Mouse (Mus musculus): Measurements from ENCODE around the gene Taf4.

The Taf4 gene

GRCm38 (mm10) chr2:179931741-179932140 is 44.7 kb downstream of the Taf4 start:
- no peak for DNase-seq

- no peak for DNase-seq
These were observed 47.3 kb downstream of the Taf4 start for GRCm38 (mm10) chr2:179929166-179929565.

- no peak for DNase-seq
These were observed 52.4 kb downstream of the Taf4 start for GRCm38 (mm10) chr2:179924038-179924437.

- DNase-seq: peak; percentile 9 to 12
These were observed 55.3 kb downstream of the Taf4 start for GRCm38 (mm10) chr2:179921021-179921653.

- DNase-seq: no peak
These were observed 56.4 kb downstream of the Taf4 start for GRCm38 (mm10) chr2:179920042-179920441.

GRCm38 (mm10) chr2:179916877-179917673 is 59.4 kb downstream of the Taf4 start:
- DNase-seq: peak; percentile 78 to 82

- no peak for DNase-seq
These were observed 62.2 kb downstream of the Taf4 start for GRCm38 (mm10) chr2:179914246-179914645.

- no peak for DNase-seq
These were observed 63.1 kb downstream of the Taf4 start for GRCm38 (mm10) chr2:179913349-179913748.

GRCm38 (mm10) chr2:179912911-179913310 is 63.5 kb downstream of the Taf4 start:
- no peak for DNase-seq

GRCm38 (mm10) chr2:179896949-179897348 is 79.5 kb downstream of the Taf4 start:
- DNase-seq: no peak

GRCm38 (mm10) chr2:179891048-179891447 is 85.4 kb downstream of the Taf4 start:
- DNase-seq: no peak

- no peak for DNase-seq
These were observed 91.9 kb downstream of the Taf4 start for GRCm38 (mm10) chr2:179884561-179884960.

GRCm38 (mm10) chr2:179877551-179878215 is 98.8 kb downstream of the Taf4 start:
- DNase-seq: peak; percentile 58 to 63

- DNase-seq: peak; percentile 66 to 71
These were observed 101.3 kb downstream of the Taf4 start for GRCm38 (mm10) chr2:179875147-179875546.

GRCm38 (mm10) chr2:179873315-179873714 is 103.1 kb downstream of the Taf4 start:
- DNase-seq: peak; percentile 19 to 28

- DNase-seq: no peak
These were observed 103.7 kb downstream of the Taf4 start for GRCm38 (mm10) chr2:179872724-179873123.

- no peak for DNase-seq
These were observed 106.6 kb downstream of the Taf4 start for GRCm38 (mm10) chr2:179869871-179870270.

GRCm38 (mm10) chr2:179867669-179868068 is 108.8 kb downstream of the Taf4 start:
- DNase-seq: no peak

- DNase-seq: no peak
These were observed 111.3 kb downstream of the Taf4 start for GRCm38 (mm10) chr2:179865097-179865496.

GRCm38 (mm10) chr2:179863266-179863665 is 113.2 kb downstream of the Taf4 start:
- DNase-seq: no peak

GRCm38 (mm10) chr2:179862676-179863075 is 113.8 kb downstream of the Taf4 start:
- DNase-seq: no peak

Data from B cell, adult 2 months (primary cell).